Mouse (Mus musculus): ENCODE data around the gene Pla2g5.

GRCm38 (mm10) chr4:138796513-138797216 lies 66.6 kb downstream of the Pla2g5 start:
- TF ChIP-seq TAL1 (IDR thresholded peaks at IDR 0.05; ENCODE audit: low read length) (no peak), GATA1 (IDR thresholded peaks at IDR 0.05; ENCODE audit: low read length) (no peak)
